Mouse (Mus musculus) left cerebral cortex, postnatal 14 days (tissue): ENCODE results near the gene RPS10-NUDT3. TPM values are rescaled to one million over a fixed set of nuclear protein-coding genes. Genes with fewer than 3 reads are reported as not detected.
"Not testable (repeated sequence)": the region's sequence is repeated elsewhere in the genome, so short reads cannot be mapped to it uniquely, and the experiment has no call there.

ENCODE experiments used
- DNase-seq, 2 experiments: peaks; one replicate each; pipeline ENCODE4 v3.0.0; 2021 to 2022; ENCODE audit warnings: low spot score in 2 of 2, mixed read lengths in 1 of 2
- intact Hi-C: fragments of 180-260 bp; cut with DNase I; formaldehyde crosslinking; loops from one replicate; pipeline ENCODE4 v1.15.1; 2025
- total RNA-seq, 2 experiments: library from RNA; stranded (reverse); gene quantifications; 2 replicates each; pipeline ENCODE4 v1.2.3; 2021

The RPS10-NUDT3 gene
- total RNA-seq, 2 experiments from 2014 or later: not detected

DNA sequence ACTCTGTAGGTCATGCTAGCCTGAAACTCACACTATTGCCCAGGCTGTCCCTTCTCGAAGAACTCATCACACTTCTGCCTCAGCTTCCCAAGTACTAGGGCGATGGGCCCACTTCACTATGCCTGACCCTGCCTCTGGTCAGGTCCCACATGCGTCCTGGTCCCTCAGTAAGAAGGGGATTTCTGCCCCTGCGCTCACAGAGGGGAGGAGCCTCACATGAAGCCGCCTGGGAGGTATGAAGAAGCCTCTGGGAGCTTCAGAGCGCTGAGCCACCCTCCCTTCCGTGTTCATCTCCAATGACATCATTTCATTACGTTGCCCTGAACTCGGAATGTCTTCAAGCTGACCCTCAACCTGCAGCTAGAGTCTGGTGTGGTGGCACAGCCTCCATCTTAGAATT lies 8.7 kb upstream of the RPS10-NUDT3 start:
- DNase-seq: no peak
- intact Hi-C loops: loop anchor here (5.0 kb wide), 1 partner anchor 119 kb away; no protein-coding TSS in a partner anchor

DNA sequence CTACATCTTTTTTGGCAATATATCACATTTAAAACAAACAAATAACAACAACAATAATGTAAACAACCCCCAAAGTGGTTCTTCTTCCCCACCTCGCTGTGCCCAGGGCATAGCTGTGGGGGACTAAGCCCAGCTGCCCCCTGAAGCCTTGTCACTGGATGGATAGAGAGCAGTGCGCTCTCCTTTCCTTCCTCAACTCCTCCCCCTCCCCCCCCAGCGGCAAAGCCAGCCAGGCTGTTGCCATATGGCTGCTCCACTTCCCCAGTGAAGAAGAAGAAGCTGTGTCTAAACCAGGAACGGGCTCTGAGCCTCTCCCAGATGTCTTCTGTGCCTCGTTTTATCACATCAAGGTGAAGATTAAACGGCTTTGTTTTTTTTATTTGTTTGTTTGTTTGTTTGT lies 8.1 kb upstream of the RPS10-NUDT3 start:
- intact Hi-C loops: loop anchor here (5.0 kb wide), 1 partner anchor 119 kb away; no protein-coding TSS in a partner anchor
- peak in 1 of 2 experiments; percentile 43 for DNase-seq

DNA sequence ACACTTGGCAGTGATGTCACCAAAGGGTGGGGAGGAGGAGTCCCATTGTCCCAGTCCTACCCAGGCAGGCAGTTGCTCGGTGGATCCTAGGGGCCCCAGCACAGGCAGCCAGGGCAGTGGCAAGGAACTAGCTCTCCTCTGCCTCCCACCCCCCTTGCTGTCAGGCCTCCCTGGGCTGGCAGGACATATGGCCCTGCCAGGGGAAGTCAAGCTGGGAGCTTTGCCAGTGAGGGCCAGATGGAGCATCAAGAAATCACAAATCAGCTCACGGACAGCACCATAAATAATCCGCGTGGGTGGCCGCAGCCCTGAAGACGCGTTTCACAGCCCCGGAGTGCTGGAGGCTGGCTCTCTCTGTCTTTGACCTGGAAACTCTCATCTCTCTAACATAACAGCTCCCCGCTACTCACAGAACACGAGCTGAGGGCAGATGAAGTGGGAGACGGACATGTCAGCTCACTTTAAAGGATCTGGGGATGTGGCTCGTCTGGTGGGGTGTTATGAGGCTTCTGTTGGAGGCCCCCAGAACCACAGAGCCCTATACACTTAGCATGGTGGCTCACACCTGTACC lies 7.6 kb upstream of the RPS10-NUDT3 start:
- peak; percentile 85 to 92 for DNase-seq
- intact Hi-C loops: loop anchor here (5.0 kb wide), 1 partner anchor 120 kb away; no protein-coding TSS in a partner anchor

DNA sequence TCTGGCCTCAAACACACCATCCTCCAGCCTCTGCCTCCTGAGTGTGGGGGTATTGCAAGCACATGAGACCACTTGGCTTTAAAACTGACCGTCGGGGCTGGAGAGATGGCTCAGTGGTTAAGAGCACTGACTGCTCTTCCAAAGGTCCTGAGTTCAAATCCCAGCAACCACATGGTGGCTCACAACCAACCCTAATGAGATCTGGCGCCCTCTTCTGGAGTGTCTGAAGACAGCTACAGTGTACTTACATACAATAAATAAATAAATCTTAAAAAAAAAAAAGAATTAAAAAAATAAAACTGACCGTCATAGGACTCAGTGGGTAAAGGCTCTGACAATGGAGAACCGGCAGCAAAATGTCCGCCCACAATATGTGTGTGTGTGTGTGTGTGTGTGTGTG lies 4.8 kb upstream of the RPS10-NUDT3 start:
- not testable (repeated sequence) for DNase-seq
- intact Hi-C loops: loop anchor here (2.0 to 5.0 kb wide), 2 partner anchors 15 to 122 kb away; partner anchors contain the start of gene Pacsin1

DNA sequence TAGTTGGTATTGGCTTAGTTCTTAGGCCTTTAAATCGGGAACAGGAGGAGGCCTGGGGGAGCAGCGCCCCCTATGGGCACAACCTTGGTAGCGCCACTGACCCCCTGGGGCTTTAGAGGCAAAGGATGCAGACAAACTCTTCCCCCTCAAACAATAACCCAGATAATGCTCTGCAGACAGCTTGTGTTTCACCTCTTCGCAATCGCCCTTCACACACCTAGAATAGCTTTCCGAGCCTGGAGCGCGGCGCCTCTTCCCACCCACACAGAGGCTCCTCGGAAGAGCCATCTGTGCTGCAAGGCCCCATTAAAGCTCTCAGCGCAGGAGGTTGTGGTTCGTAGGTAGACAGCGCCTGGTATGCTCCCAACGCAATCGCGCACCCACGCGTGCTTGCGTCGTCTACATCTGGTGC lies 3.9 kb upstream of the RPS10-NUDT3 start:
- intact Hi-C loops: loop anchor here (2.0 kb wide), 1 partner anchor 16 kb away; the partner anchor contains the start of gene Pacsin1

DNA sequence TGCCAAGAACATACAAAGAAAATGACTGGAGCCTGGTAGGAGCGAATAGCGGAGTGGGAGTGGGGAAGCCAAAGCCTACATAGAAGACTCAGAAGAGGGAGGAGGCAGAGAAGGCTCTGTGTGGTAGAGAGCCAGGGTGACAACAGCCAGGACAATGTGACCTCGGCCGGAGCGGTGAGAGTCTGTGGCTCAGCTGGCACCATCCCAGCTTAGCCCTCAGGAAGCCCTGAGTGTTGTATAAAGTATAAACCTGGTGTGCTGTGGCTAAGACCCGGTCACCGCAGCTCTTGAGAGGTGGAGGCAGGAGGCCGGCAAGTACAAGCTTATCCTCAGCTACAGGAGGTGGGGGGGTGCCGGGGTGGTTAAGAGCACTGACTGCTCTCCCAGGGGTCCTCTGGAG lies 2.3 kb upstream of the RPS10-NUDT3 start:
- intact Hi-C loops: no loop called here
- DNase-seq: no peak

More for the DNA sequence above, 3.9 kb upstream of the RPS10-NUDT3 start:
- DNase-seq: peak; percentile 80 to 88

DNA sequence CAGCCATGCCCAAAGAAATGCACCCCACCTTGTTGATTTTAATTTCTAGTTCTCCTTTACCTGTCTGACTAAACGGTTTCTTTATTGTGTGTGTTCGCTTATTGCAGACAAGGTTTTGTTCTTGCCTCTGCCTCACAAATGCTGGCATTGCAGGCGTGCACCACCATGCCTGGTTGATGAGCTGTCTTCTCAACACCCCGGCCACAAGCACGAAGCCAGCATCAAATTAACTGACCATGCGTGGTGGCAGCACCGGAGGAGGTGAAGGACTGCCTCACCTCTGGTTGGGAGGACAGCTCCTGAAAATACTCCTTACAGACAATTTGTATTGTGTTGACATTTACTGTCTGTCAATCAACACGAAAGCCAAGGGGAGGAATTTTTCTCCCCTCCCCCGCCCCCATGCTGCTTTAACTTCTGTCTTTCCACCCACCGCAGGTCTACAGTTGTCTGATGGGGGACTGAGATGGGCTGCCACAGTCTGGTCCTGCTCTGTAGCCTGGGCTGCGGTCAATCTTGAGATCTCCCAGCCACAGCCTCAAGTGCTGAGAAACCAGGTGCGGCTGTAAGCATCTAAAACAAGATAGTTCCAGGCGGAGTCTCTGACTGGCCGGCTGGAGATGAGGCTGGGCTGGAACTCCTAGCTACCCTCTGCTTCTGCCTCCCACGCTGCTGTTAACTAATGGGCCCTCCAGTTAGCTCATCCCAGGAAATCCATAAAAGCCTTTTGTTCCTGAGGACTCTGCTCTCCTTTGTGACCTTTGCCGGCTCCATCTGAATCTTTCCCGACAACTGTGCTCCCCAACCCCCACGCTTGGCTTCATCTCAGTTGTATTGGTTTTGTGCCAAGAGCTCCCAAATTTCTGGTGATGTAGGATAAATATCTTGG lies 1.4 kb upstream of the RPS10-NUDT3 start, which contains the start of gene Rps10:
Rps10 (minus strand) TSS at position 538 of the 889 bp plus-strand sequence.
- intact Hi-C loops: no loop called here
- no peak for DNase-seq

DNA sequence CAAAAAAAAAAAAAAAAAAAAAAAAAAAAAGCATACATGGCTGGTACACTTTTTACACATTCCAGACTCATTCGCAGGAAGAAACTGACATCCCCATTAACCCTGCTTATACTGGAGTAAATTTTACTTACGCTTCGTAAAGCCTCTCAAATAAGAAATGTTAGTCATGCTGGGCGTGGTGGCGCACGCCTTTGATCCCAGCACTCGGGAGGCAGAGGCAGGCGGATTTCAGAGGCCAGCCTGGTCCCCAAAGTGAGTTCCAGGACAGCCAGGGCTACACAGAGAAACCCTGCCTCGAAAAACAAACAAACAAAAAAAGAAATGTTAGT lies 517 bp upstream of the RPS10-NUDT3 start:
- peak in 1 of 2 experiments; percentile 68 for DNase-seq
- intact Hi-C loops: not testable (repeated sequence)

DNA sequence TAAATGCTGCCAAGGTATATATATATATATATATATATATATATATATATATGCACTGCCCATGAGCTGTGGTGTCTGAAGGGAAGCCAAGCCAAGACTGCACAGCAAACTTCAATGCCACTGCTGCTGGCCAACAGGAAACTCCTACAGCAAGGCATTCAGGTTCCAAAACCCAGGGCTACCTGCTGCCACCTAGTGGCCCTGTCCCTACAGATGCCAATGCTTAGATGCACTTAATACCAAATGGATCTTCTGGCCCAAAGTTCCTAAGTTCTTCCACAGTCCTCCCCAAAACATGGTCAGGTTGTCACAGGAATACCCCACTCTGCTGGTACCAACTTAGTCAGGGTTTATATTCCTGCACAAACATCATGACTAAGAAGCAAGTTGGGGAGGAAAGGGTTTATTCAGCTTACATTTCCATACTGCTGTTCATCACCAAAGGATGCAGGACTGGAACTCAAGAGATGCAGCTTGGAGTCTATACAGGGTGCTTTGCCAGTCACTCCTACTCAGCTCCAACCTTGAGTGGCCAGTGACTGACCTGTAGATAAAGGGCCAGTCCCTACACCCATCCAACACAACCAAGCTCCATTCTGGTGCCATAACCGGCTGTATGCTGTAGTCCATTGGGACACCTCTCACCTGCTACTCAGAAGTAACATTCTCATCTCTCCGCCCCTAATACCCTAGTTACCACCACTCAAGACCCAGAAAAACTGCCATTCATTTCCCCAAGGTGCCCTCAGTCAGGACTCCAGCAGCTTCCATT lies 5.6 kb downstream of the RPS10-NUDT3 start:
- intact Hi-C loops: no loop called here
- DNase-seq: peak; percentile 87 to 91

DNA sequence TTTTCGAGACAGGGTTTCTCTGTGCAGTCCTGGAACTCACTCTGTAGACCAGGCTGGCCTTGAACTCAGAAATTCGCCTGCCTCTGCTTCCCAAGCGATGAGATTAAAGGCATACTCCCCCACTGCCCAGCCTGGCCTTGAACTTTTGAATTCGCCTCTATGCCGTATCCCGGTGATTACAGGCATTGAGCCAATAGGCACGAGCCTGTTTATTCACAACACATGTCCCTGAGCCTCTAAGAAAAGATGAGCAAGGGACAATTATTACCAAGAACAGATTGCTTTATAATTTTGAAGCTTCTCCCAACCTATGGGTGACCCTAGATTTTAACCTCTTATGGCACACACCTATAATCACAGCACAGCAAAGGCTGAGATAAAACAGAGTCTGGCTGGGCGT lies 6.6 kb downstream of the RPS10-NUDT3 start:
- DNase-seq: no peak
- intact Hi-C loops: no loop called here

DNA sequence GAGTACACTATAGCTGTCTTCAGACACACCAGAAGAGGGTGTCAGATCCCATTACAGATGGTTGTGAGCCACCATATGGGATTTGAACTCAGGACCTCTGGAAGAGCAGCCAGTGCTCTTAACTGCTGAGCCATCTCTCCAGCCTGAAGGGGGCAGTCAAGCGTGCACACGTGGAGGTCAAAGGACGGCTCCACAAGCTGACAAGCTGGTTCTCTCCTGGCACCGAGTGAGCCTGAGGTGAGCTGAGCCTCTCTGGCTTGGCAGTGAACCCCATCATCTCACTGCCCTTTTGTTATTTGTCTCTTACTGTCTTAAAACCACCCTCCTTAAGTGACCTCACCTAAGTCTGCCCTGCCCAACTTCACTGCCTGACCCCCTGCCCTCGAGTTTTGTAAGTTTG lies 7.6 kb downstream of the RPS10-NUDT3 start:
- intact Hi-C loops: no loop called here
- DNase-seq: no peak

DNA sequence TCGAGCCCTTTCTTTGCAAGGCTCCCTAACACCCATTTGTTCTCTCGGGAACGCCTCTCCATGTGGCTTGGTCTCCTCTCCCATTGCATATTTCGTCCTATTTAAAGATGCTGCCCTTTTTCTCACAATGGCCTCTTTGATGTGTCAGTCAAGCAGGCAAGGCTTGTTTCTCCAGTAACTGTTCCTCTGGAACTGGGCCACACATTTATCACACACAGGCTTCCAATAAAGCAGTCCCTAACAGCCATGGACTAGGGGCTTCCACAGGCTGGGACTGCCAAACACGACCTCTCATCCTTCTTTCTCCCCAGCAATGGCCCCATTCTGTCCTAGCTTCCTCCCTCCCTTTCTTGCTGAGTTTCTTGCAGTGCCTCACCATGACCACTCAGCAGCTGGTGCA lies 8.3 kb downstream of the RPS10-NUDT3 start:
- intact Hi-C loops: no loop called here
- peak in 1 of 2 experiments; percentile 68 for DNase-seq

DNA sequence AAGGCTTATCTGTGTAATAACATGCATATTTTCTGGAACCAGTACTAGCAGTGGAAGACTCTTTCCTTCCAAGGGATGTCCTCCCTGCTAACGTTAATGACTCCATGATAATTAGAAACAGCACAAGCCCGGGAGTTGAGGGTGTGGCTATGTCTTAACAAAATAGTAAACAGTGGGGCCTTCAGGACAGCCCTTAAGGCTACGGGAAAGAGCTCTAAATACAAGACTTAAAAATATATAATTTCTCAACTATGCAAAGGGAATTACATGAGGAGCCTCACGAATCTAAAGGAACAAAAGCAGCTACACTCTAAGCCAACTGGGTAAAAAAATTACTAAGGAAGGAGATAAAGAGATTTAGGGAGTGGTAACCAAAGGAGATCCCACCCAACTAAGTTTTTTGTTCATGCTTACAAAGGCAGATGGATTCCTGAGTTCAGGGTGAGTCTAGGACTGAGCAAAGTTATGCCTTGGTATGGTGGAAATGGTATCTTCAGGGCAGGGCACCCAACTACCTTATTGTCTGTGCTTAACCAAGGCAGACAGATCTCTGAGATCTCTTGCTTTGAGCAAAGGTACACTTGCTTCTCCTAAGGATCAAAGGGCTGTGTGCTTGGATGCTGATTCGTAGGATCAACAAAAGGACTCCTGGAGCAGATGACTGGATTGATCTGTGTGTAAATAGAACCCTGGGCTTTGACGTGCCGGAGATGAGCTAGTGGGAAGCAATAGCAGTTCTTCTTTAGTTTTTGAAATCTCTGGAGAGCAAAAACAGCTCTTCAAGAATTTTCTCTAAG lies 9.4 kb downstream of the RPS10-NUDT3 start:
- intact Hi-C loops: no loop called here
- DNase-seq: no peak

DNA sequence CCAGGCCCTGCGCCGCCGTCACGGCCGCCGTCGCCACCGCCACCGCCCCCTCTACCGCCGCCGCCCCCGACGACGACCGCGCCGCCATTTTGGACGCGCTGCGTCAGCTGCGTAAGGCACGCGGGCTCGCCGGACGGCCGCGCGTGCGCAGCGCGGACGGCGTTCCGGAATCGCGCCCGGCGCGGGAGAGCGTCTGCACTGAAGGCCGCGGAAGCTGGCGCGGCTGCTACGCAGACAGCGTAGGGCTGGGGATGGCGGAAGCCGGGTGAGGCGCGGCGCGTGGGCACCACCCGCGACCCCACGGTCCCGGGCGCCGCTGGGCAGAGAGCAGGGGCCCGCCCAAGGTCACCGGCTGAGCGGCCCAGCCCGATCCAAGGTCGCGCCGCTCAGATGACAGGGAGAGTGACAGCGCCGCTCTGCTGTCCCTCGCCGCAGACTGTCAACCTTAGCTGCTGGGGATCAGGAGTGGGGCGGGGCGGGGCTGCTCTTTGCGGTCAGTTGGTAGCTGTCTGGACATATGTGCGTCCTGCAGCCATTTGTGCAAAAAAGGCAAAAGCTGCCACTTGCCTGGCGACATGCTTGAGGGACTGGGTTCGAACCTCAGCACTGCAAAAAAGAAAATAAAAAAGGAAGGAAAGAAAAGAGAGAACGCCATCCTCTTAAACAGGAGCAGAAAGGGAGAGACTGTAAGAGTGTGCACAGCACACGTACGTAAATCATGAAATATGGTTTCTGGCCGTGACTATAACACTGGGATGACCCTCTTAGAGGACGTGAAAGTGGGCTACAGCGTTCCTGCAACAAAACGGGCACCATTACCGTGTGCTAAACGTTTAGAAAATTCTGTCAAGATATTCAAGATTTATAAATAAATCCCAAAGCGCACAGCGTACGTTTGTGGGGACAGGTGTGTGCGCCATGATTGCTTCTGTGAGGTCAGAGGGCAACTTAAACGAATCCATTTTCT lies 11.4 kb downstream of the RPS10-NUDT3 start, which contains the start of gene Nudt3:
Nudt3 (minus strand) TSS at position 136 of the 967 bp plus-strand sequence.
- intact Hi-C loops: loop anchor here (2.0 to 5.0 kb wide), 2 partner anchors 36 to 59 kb away; partner anchors contain the start of gene AI413582
- DNase-seq: peak; percentile 87 to 89

DNA sequence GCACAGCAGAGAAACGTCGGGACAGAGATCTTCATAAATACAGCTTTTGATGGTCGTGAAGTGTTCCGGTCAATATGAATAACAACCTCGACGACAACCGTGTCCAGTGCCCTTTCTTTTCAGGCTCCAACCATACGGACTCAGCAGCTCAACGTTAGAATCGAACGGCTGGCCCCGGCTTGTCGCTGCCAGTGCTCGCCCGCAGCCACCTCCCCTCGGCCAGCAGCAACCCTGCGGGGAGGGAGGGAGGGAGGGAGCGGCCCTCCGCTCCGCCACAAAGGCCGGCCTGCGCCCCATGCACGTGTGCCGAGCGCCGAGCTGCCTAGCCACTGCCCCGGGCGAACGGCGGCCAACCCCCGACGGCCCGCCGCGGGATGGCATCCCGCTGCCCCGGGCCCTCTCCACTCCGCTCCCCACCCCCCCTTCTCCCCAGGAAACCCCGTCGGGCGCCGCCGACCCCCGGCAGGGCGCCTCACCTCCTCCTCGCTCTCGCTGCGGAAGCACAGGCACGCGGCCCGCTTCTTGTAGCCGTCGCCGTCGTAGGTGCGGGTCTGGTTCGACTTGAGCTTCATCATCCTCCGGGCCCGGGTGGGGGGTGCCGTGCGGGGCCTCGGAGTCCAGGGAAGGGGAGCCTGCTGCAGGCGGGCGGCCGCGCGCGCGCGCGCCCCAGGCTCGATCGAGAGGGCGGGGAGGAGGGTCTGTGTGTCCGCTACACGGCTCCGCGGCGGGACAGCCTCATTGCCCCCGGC lies 12.2 kb downstream of the RPS10-NUDT3 start:
- intact Hi-C loops: loop anchor here (2.0 to 5.0 kb wide), 2 partner anchors 35 to 58 kb away; partner anchors contain the start of gene AI413582
- DNase-seq: peak in 1 of 2 experiments; percentile 49

DNA sequence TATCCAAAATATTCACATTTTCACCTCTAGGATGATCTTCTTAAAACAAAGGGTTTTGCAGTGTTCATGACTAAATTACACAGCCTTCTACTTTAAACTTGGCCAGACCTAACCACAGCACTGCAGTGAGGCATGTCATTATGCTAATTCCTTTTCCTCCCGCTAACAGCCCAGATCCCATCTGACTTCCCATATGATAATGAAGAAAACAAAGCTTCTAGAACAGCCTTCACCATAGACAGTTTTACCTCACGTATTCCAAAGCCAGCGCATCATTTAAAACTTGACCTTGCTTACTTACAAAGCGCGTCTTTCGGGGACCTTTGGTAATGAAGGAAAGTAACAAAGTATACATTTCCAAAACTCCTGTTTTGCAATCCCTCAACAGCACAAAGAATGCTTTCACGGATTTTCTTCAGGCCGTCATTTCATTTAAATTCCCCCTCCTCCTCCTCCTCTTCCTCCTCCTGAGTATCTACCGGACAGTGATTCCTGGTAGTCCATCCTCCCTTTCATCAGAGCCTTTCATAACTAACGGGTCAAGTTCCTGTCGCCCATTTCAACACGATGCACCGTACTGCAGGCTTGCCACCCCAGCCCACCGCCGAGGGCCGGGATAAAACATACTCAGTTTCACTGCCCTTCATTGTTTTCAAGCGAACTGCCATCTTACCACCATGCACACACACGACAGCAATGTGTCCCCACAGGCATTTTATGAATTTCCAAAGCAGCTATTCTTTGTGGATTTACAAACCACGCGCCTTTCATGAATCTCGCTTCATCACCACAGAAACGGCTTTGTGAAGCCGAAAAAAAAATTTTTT lies 13.1 kb downstream of the RPS10-NUDT3 start:
- intact Hi-C loops: loop anchor here (2.0 to 5.0 kb wide), 2 partner anchors 35 to 57 kb away; partner anchors contain the start of gene AI413582
- no peak for DNase-seq
